Mouse (Mus musculus): ENCODE measurements at regions not wholly inside any gene's neighbourhood (a gene's known extent, or its start where the extent isn't known, plus 50 kb on each side); places are given as distances from the start of the nearest gene placed in this dataset.

- TF ChIP-seq CTCF (conservative IDR thresholded peaks at IDR 0.05; ENCODE audit: insufficient read depth, insufficient read length, low read depth, low read length) (no peak), POLR2A (IDR thresholded peaks at IDR 0.05; ENCODE audit: low read depth, low read length) (no peak)
Observed at GRCm38 (mm10) chr10:122231818-122232217, 134.6 kb upstream of the Rxylt1 start.

All from kidney, adult 2 months (tissue).